ENCODE assay signal across 34 mouse cellular contexts in genomic region chr4:43600195-43600934, GRCm38 (mm10). TPM values are rescaled to one million over a fixed set of nuclear protein-coding genes. Genes with fewer than 3 reads are reported as not detected.
A peak's percentile ranks its signal among the peaks of the same experiment; 100 is the strongest.
DNase-seq lines count a peak whose midpoint lies in the region; ATAC-seq and TF ChIP-seq lines count a peak whose summit lies in the region.
"Had no signal": no experiment of that assay in that cellular context is flagged by ENCODE, and none has a peak within 500 bp of the region (broad histone marks: within the 10 kb centered on the region; RNA-seq: fewer than 3 reads in every experiment).

No protein-coding gene starts in this region.

- peak overlapping the region; percentile 73 for H3K27ac ChIP-seq in MEL (ENCODE audit: control insufficient read depth, low read depth, low read length)
- H3K27ac ChIP-seq in liver, embryonic 13.5 days: peak overlapping the region; percentile 82
- H3K27ac ChIP-seq: embryonic facial prominence, embryonic 13.5 days; forebrain, embryonic 13.5 days; heart, embryonic 13.5 days; hindbrain, embryonic 10.5 days; hindbrain, embryonic 15.5 days; kidney, embryonic 15.5 days; left cerebral cortex, adult 2 months; limb, embryonic 13.5 days; macrophage; neural tube, embryonic 12.5 days had no signal

- TF ChIP-seq CTCF in MEL (IDR thresholded peaks at IDR 0.05 in 2 of 3, conservative IDR thresholded peaks at IDR 0.05 in 1 of 3; ENCODE audit: control insufficient read depth in 1 of 3, insufficient read depth in 1 of 3, low read depth in 2 of 3, low read length in 3 of 3, poor library complexity in 1 of 3, severe bottlenecking in 1 of 3): no peak

- H3K4me1 ChIP-seq in MEL (ENCODE audit: control insufficient read depth in 1 of 2, insufficient read depth in 2 of 2, low read length in 2 of 2): peaks cover 37 to 41% of the 10 kb centered on the region in 2 experiments
- H3K4me1 ChIP-seq in liver, embryonic 13.5 days (replicated peaks): peaks cover 90% of the 10 kb centered on the region
- H3K4me1 ChIP-seq: embryonic facial prominence, embryonic 13.5 days; forebrain, embryonic 13.5 days; hindbrain, embryonic 10.5 days; hindbrain, embryonic 15.5 days; limb, embryonic 13.5 days; neural tube, embryonic 12.5 days had no signal

- peak overlapping the region; percentile 39 for H3K4me2 ChIP-seq in liver, embryonic 13.5 days
- H3K4me2 ChIP-seq: embryonic facial prominence, embryonic 13.5 days; forebrain, embryonic 13.5 days; heart, embryonic 13.5 days; hindbrain, embryonic 15.5 days; kidney, embryonic 15.5 days; limb, embryonic 13.5 days; neural tube, embryonic 12.5 days had no signal

- TF ChIP-seq RAD21 in MEL (IDR thresholded peaks at IDR 0.05; ENCODE audit: low read depth, low read length): no peak

- no peaks in the 10 kb centered on the region for H3K27me3 ChIP-seq in MEL (ENCODE audit: control insufficient read depth in 1 of 2, insufficient read depth in 2 of 2, low read length in 2 of 2)
- no peaks in the 10 kb centered on the region for H3K27me3 ChIP-seq in liver, embryonic 13.5 days
- H3K27me3 ChIP-seq: embryonic facial prominence, embryonic 13.5 days; forebrain, embryonic 13.5 days; heart, embryonic 13.5 days; hindbrain, embryonic 15.5 days; kidney, embryonic 15.5 days; limb, embryonic 13.5 days; neural tube, embryonic 12.5 days had no signal

- H3K9me3 ChIP-seq in MEL (replicated peaks; ENCODE audit: insufficient read depth, low read length): no peaks in the 10 kb centered on the region
- H3K9me3 ChIP-seq in liver, embryonic 13.5 days (replicated peaks): no peaks in the 10 kb centered on the region
- H3K9me3 ChIP-seq: embryonic facial prominence, embryonic 13.5 days; forebrain, embryonic 13.5 days; heart, embryonic 13.5 days; hindbrain, embryonic 10.5 days; hindbrain, embryonic 15.5 days; kidney, embryonic 15.5 days; limb, embryonic 13.5 days; neural tube, embryonic 12.5 days had no signal

- peak; percentile 61 for DNase-seq in heart, adult 11 months
- no peak for DNase-seq in heart, postnatal 14 days
- peak; percentile 62 for DNase-seq in MEL (ENCODE audit: low read depth, low spot score)
- no peak for DNase-seq in liver, embryonic 13.5 days
- no peak for DNase-seq in adrenal gland, postnatal 10 days
- DNase-seq: cerebellum, adult 11 months; cerebellum, postnatal 10 days; gastrocnemius, postnatal 36 days; heart, postnatal 10 days; kidney, adult 18-20 months; kidney, postnatal 25 days; lung, adult 2 months; lung, postnatal 10 days; right cerebral cortex, adult 18-20 months; spleen, adult 18-20 months; thymus, adult 2 months; thymus, postnatal 36 days had no signal

- TF ChIP-seq EP300 in MEL (IDR thresholded peaks at IDR 0.05; ENCODE audit: low read depth in 1 of 2, low read length in 2 of 2): peak; percentile 83 to 86

- no peak for TF ChIP-seq POLR2A in MEL (IDR thresholded peaks at IDR 0.05; ENCODE audit: control insufficient read depth in 1 of 2, insufficient read depth in 1 of 2, low read depth in 1 of 2, low read length in 2 of 2, poor library complexity in 1 of 2)

- 44% methylated on average over 9 of the region's 9 CpGs for WGBS in liver, embryonic 13.5 days (ENCODE audit: insufficient replicate concordance)

- intact Hi-C loops in heart, postnatal 14 days (cut with DNase I): no loop called here

- H3K36me3 ChIP-seq in MEL (ENCODE audit: control insufficient read depth in 1 of 2, insufficient read depth in 2 of 2, low read length in 2 of 2): peaks cover 0 to 51% of the 10 kb centered on the region in 2 experiments; a peak in 2 of 4 replicates
- no peaks in the 10 kb centered on the region for H3K36me3 ChIP-seq in liver, embryonic 13.5 days
- H3K36me3 ChIP-seq: embryonic facial prominence, embryonic 13.5 days; heart, embryonic 13.5 days; hindbrain, embryonic 10.5 days; hindbrain, embryonic 15.5 days; kidney, embryonic 15.5 days; limb, embryonic 13.5 days; neural tube, embryonic 12.5 days had no signal

- H3K9ac ChIP-seq in MEL (ENCODE audit: control insufficient read depth, low read depth, low read length, poor library complexity, severe bottlenecking): peak overlapping the region; percentile 47
- H3K9ac ChIP-seq in liver, embryonic 13.5 days: peak overlapping the region; percentile 57
- H3K9ac ChIP-seq: embryonic facial prominence, embryonic 13.5 days; forebrain, embryonic 13.5 days; heart, embryonic 13.5 days; hindbrain, embryonic 15.5 days; kidney, embryonic 15.5 days; limb, embryonic 13.5 days; neural tube, embryonic 12.5 days had no signal

- ATAC-seq in liver, embryonic 13.5 days (ENCODE audit: low read depth): no peak
- ATAC-seq in megakaryocyte progenitor cell, adult 5-6 weeks (replicated peaks; ENCODE audit: poor library complexity): 0 out of 2 replicates have a peak, but pooled peaks have one; percentile 16
- no peak for ATAC-seq in granulocyte monocyte progenitor cell, adult 5-6 weeks (replicated peaks; ENCODE audit: poor library complexity, severe bottlenecking)
- ATAC-seq: forebrain, embryonic 13.5 days; inflammation-experienced regulatory T-cells, adult 6 months; midbrain, embryonic 16.5 days had no signal

- H3K79me2 ChIP-seq in MEL (ENCODE audit: control insufficient read depth, insufficient read depth, low read length, poor library complexity): no peaks in the 10 kb centered on the region

- H3K4me3 ChIP-seq in MEL (ENCODE audit: control insufficient read depth in 1 of 2, insufficient read depth in 1 of 2, low read depth in 2 of 2, low read length in 2 of 2): peak overlapping the region; percentile 29 to 43
- H3K4me3 ChIP-seq in liver, embryonic 13.5 days (replicated peaks): no peak overlapping the region
- H3K4me3 ChIP-seq: embryonic facial prominence, embryonic 13.5 days; forebrain, embryonic 13.5 days; heart, embryonic 13.5 days; hindbrain, embryonic 10.5 days; hindbrain, embryonic 15.5 days; kidney, embryonic 15.5 days; left cerebral cortex, adult 2 months; limb, embryonic 13.5 days; neural tube, embryonic 12.5 days had no signal

RNA-seq across cellular contexts. Expression of gene Msmp, which starts 16.1 kb away (rescaled TPM):
- total RNA-seq in heart, postnatal 14 days (2021): not detected
- total RNA-seq in MEL (2012; rRNA removed): 0.73 and 1.0 TPM in 2 replicates
- 1 to 10 TPM in 1 of 2 experiments, not detected in 1; 2.5 TPM for polyA plus RNA-seq in MEL (2012; ENCODE audit: insufficient read depth in 1 of 2, insufficient read length in 2 of 2, low read depth in 1 of 2, low replicate concordance in 2 of 2, missing spikeins in 1 of 2)
- 0.60 TPM in 1 of 2 replicates, not detected in the other for polyA plus RNA-seq in liver, embryonic 13.5 days (2015; fragmentation: Nextera tagmentation; extraction: Ambion mirVana)
- not detected in 2 replicates for total RNA-seq in megakaryocyte progenitor cell, adult 5-6 weeks (2015)
- total RNA-seq in megakaryocyte progenitor cell, adult 5-6 weeks (2017): not detected in 2 replicates
- not detected in 2 replicates for total RNA-seq in granulocyte monocyte progenitor cell, adult 5-6 weeks (2014; fragmentation: Nextera tagmentation)
- total RNA-seq in granulocyte monocyte progenitor cell, adult 5-6 weeks (2017): not detected in 2 replicates
- total RNA-seq in adrenal gland, postnatal 10 days (2021): 1 to 10 TPM; 1.8 to 1.9 TPM
- total RNA-seq: common myeloid progenitor, adult 5-6 weeks; layer of hippocampus, adult 18-20 months; layer of hippocampus, postnatal 10 days; left cerebral cortex, adult 2 months had no signal
- polyA plus RNA-seq: inflammation-experienced regulatory T-cells, adult 6 months; macrophage; thymus, adult 2 months had no signal

RNA-seq across cellular contexts. Expression of gene Gba2, which starts 21.7 kb away (rescaled TPM):
- total RNA-seq in heart, postnatal 14 days (2021): 10 to 100 TPM; 14.3 to 14.6 TPM
- total RNA-seq in MEL (2012; rRNA removed): 5.7 and 6.2 TPM in 2 replicates
- 10 to 100 TPM in 1 of 2 experiments, not detected in 1; 24.9 TPM for polyA plus RNA-seq in MEL (2012; ENCODE audit: insufficient read depth in 1 of 2, insufficient read length in 2 of 2, low read depth in 1 of 2, low replicate concordance in 2 of 2, missing spikeins in 1 of 2)
- 16.5 and 18.1 TPM in 2 replicates for polyA plus RNA-seq in liver, embryonic 13.5 days (2015; fragmentation: Nextera tagmentation; extraction: Ambion mirVana)
- 4.8 and 9.3 TPM in 2 replicates for total RNA-seq in megakaryocyte progenitor cell, adult 5-6 weeks (2015)
- total RNA-seq in megakaryocyte progenitor cell, adult 5-6 weeks (2017): 7.2 and 8.1 TPM in 2 replicates
- total RNA-seq in granulocyte monocyte progenitor cell, adult 5-6 weeks (2014; fragmentation: Nextera tagmentation): 10.6 and 19.0 TPM in 2 replicates
- 7.8 and 8.4 TPM in 2 replicates for total RNA-seq in granulocyte monocyte progenitor cell, adult 5-6 weeks (2017)
- 10 to 100 TPM; 10.5 to 15.4 TPM for total RNA-seq in adrenal gland, postnatal 10 days (2021)

RNA-seq across cellular contexts. Expression of gene Rgp1, which starts 21.9 kb away (rescaled TPM):
- total RNA-seq in heart, postnatal 14 days (2021): 10 to 100 TPM; 32.3 to 41.6 TPM
- total RNA-seq in MEL (2012; rRNA removed): 14.3 and 17.1 TPM in 2 replicates
- 10 to 100 TPM in 1 of 2 experiments, not detected in 1; 47.6 TPM for polyA plus RNA-seq in MEL (2012; ENCODE audit: insufficient read depth in 1 of 2, insufficient read length in 2 of 2, low read depth in 1 of 2, low replicate concordance in 2 of 2, missing spikeins in 1 of 2)
- 13.8 and 15.1 TPM in 2 replicates for polyA plus RNA-seq in liver, embryonic 13.5 days (2015; fragmentation: Nextera tagmentation; extraction: Ambion mirVana)
- total RNA-seq in megakaryocyte progenitor cell, adult 5-6 weeks (2015): 20.6 and 23.3 TPM in 2 replicates
- 8.7 and 14.5 TPM in 2 replicates for total RNA-seq in megakaryocyte progenitor cell, adult 5-6 weeks (2017)
- 28.1 and 30.8 TPM in 2 replicates for total RNA-seq in granulocyte monocyte progenitor cell, adult 5-6 weeks (2014; fragmentation: Nextera tagmentation)
- total RNA-seq in granulocyte monocyte progenitor cell, adult 5-6 weeks (2017): 9.9 and 10.9 TPM in 2 replicates
- total RNA-seq in adrenal gland, postnatal 10 days (2021): 10 to 100 TPM; 41.7 to 54.1 TPM

RNA-seq across cellular contexts. Expression of gene Npr2, which starts 31.4 kb away (rescaled TPM):
- total RNA-seq in heart, postnatal 14 days (2021): 10 to 100 TPM; 40.6 to 43.6 TPM
- total RNA-seq in MEL (2012; rRNA removed): 0.27 and 0.49 TPM in 2 replicates
- polyA plus RNA-seq in MEL (2012; ENCODE audit: insufficient read depth in 1 of 2, insufficient read length in 2 of 2, low read depth in 1 of 2, low replicate concordance in 2 of 2, missing spikeins in 1 of 2): 1 to 10 TPM in 1 of 2 experiments, not detected in 1; 2.3 TPM
- polyA plus RNA-seq in liver, embryonic 13.5 days (2015; fragmentation: Nextera tagmentation; extraction: Ambion mirVana): 0.80 and 0.89 TPM in 2 replicates
- 0.30 and 1.4 TPM in 2 replicates for total RNA-seq in megakaryocyte progenitor cell, adult 5-6 weeks (2015)
- 0.21 and 1.3 TPM in 2 replicates for total RNA-seq in megakaryocyte progenitor cell, adult 5-6 weeks (2017)
- 0.64 TPM in 1 of 2 replicates, not detected in the other for total RNA-seq in granulocyte monocyte progenitor cell, adult 5-6 weeks (2014; fragmentation: Nextera tagmentation)
- 0.31 and 0.56 TPM in 2 replicates for total RNA-seq in granulocyte monocyte progenitor cell, adult 5-6 weeks (2017)
- total RNA-seq in adrenal gland, postnatal 10 days (2021): 10 to 100 TPM; 30.1 to 48.3 TPM
- polyA plus RNA-seq: inflammation-experienced regulatory T-cells, adult 6 months; macrophage had no signal

RNA-seq across cellular contexts. Expression of gene Tln1, which starts 37.9 kb away (rescaled TPM):
- total RNA-seq in heart, postnatal 14 days (2021): 100 to 1,000 TPM; 111 to 135 TPM
- total RNA-seq in MEL (2012; rRNA removed): 106 and 112 TPM in 2 replicates
- 100 to 1,000 TPM in 1 of 2 experiments, 10 to 100 TPM in 1; 22.9 to 146 TPM for polyA plus RNA-seq in MEL (2012; ENCODE audit: insufficient read depth in 1 of 2, insufficient read length in 2 of 2, low read depth in 1 of 2, low replicate concordance in 2 of 2, missing spikeins in 1 of 2)
- polyA plus RNA-seq in liver, embryonic 13.5 days (2015; fragmentation: Nextera tagmentation; extraction: Ambion mirVana): 38.6 and 42.4 TPM in 2 replicates
- 125 and 138 TPM in 2 replicates for total RNA-seq in megakaryocyte progenitor cell, adult 5-6 weeks (2015)
- 167 and 253 TPM in 2 replicates for total RNA-seq in megakaryocyte progenitor cell, adult 5-6 weeks (2017)
- 167 and 198 TPM in 2 replicates for total RNA-seq in granulocyte monocyte progenitor cell, adult 5-6 weeks (2014; fragmentation: Nextera tagmentation)
- total RNA-seq in granulocyte monocyte progenitor cell, adult 5-6 weeks (2017): 251 and 299 TPM in 2 replicates
- total RNA-seq in adrenal gland, postnatal 10 days (2021): 100 to 1,000 TPM; 171 to 192 TPM

Comparison
In these comparisons a context has a peak if more than half of its experiments do, and no peak if none do; other contexts are left out.
1. DNase-seq: peak in heart, adult 11 months (single experiment) and MEL (single experiment); none in heart, postnatal 14 days (0 of 2), liver, embryonic 13.5 days (single experiment) and adrenal gland, postnatal 10 days (single experiment).